Mouse (Mus musculus): ENCODE data around the gene Lefty2. TPM values are rescaled to one million over a fixed set of nuclear protein-coding genes. Genes with fewer than 3 reads are reported as not detected.

Gene Lefty2
- total and polyA plus RNA-seq, 3 experiments: not detected

GRCm38 (mm10) chr1:180848511-180849241 lies 44.2 kb upstream of the Lefty2 start (continued):
- TF ChIP-seq TBP (IDR thresholded peaks at IDR 0.05; ENCODE audit: low read depth, low read length) (peak; percentile 29; the same call in 1 of the 2 replicates), NRF1 (IDR thresholded peaks at IDR 0.05; ENCODE audit: insufficient read depth, low read depth, low read length, poor library complexity, severe bottlenecking) (no peak), POLR2A (IDR thresholded peaks at IDR 0.05; ENCODE audit: control insufficient read depth in 1 of 2, insufficient read depth in 1 of 2, low read depth in 1 of 2, low read length in 2 of 2, poor library complexity in 1 of 2) (peak; percentile 21 to 27; a peak in 1 of 4 replicates), CHD2 (IDR thresholded peaks at IDR 0.05; ENCODE audit: low read length) (no peak), ETS1 (IDR thresholded peaks at IDR 0.05; ENCODE audit: low read depth, low read length) (peak; percentile 75)

DNA sequence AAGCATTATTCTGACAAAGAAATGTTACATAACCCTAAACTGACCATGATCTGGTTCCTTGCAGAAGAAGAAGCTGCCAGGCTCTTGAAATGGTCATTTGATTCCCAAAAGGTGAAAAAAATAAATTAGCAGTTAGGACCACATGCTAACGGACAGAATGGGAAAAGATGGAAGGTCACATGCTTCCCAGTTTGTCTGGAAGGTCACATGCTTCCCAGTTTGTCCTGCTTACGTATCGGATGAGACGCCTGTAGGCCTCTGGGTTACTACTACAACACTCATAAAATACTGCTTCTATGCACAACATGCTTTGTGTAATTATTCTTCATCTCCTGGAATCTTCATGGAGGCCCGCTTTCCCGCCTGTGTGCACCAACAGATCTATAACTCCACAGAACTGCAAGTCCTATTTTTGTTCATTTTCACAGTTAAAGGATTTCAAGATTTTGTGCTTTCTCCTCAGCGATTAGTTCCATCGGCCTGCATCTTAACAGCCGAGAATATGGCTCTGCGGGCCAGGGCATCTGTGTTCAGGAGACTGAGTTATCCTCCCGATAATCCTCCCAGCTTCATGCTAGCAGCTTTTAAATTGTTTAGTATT lies 43.1 kb upstream of the Lefty2 start:
- Histone ChIP-seq H3K9me3 (replicated peaks; ENCODE audit: insufficient read depth, low read length) (no peaks in the 10 kb centered on the region), H3K36me3 (ENCODE audit: control insufficient read depth in 1 of 2, insufficient read depth in 2 of 2, low read length in 2 of 2) (peaks cover 0 to 30% of the 10 kb centered on the region in 2 experiments; a peak in 2 of 4 replicates), H3K4me1 (ENCODE audit: control insufficient read depth in 1 of 2, insufficient read depth in 2 of 2, low read length in 2 of 2) (peaks cover 12 to 20% of the 10 kb centered on the region in 2 experiments), H3K27me3 (ENCODE audit: control insufficient read depth in 1 of 2, insufficient read depth in 2 of 2, low read length in 2 of 2) (no peaks in the 10 kb centered on the region), H3K79me2 (ENCODE audit: control insufficient read depth, insufficient read depth, low read length, poor library complexity) (peaks cover 28% of the 10 kb centered on the region), H3K27ac (ENCODE audit: control insufficient read depth, low read depth, low read length) (peak overlapping the region; percentile 94), H3K4me3 (ENCODE audit: control insufficient read depth in 1 of 2, insufficient read depth in 1 of 2, low read depth in 2 of 2, low read length in 2 of 2) (peak overlapping the region; percentile 44 to 47), H3K9ac (ENCODE audit: control insufficient read depth, low read depth, low read length, poor library complexity, severe bottlenecking) (peak overlapping the region; percentile 61)
- TF ChIP-seq TAL1 (IDR thresholded peaks at IDR 0.05; ENCODE audit: low read length): no peak
- no peak for TF ChIP-seq NELFE (IDR thresholded peaks at IDR 0.05; ENCODE audit: low read depth, low read length)
- TF ChIP-seq EP300 (IDR thresholded peaks at IDR 0.05; ENCODE audit: low read depth in 1 of 2, low read length in 2 of 2): no peak
- TF ChIP-seq RCOR1 (IDR thresholded peaks at IDR 0.05; ENCODE audit: low read depth, low read length): no peak
- no peak for TF ChIP-seq MAX (IDR thresholded peaks at IDR 0.05; ENCODE audit: low read length)
- 0 out of 2 replicates have a peak, but pooled peaks have one; percentile 24 for TF ChIP-seq UBTF (IDR thresholded peaks at IDR 0.05; ENCODE audit: borderline replicate concordance, insufficient read depth, low read depth, low read length)
- TF ChIP-seq MYC (IDR thresholded peaks at IDR 0.05; ENCODE audit: low read depth, low read length): 0 out of 2 replicates have a peak, but pooled peaks have one; percentile 31
- peak; percentile 66 for TF ChIP-seq USF1 (IDR thresholded peaks at IDR 0.05; ENCODE audit: low read depth, low read length)
- TF ChIP-seq POLR2AphosphoS2 (IDR thresholded peaks at IDR 0.05; ENCODE audit: low read length): no peak
- DNase-seq (ENCODE audit: low read depth, low spot score): no peak

Measured in MEL (cell line).